Mouse (Mus musculus) stomach, embryonic 14.5 days (tissue): Measurements from ENCODE around the gene Smarcd1. TPM values are rescaled to one million over a fixed set of nuclear protein-coding genes. Genes with fewer than 3 reads are reported as not detected.
A peak's percentile ranks its signal among the peaks of the same experiment; 100 is the strongest.
"Not testable (repeated sequence)": the region's sequence is repeated elsewhere in the genome, so short reads cannot be mapped to it uniquely, and the experiment has no call there.

Source experiments
- ATAC-seq: fragments of 200-750 bp; cut with Nextera tagmentation; 2 replicates; pipeline ENCODE4 v1.8.0; 2017; ENCODE audit warnings: low read depth, moderate TSS enrichment; ENCODE audit not compliant: insufficient number of reproducible peaks, insufficient read depth, low FRiP score
- H3K27ac ChIP-seq: fragments of 300-500 bp; sonication (generic); 2 replicates; pipeline ENCODE4 v1.5.1; 2014; ENCODE audit warnings: mild to moderate bottlenecking, low read length, moderate library complexity, mixed read lengths
- H3K27me3 ChIP-seq: fragments of 300-500 bp; sonication (generic); 2 replicates; pipeline ENCODE4 v1.6.1; 2014; ENCODE audit warnings: low read length, control low read depth, mixed read lengths; ENCODE audit not compliant: control insufficient read depth, insufficient read depth
- H3K36me3 ChIP-seq: fragments of 300-500 bp; sonication (generic); 2 replicates; pipeline ENCODE4 v1.6.1; 2014; ENCODE audit warnings: mild to moderate bottlenecking, control low read depth, low read length, moderate library complexity, mixed read lengths; ENCODE audit not compliant: control insufficient read depth, insufficient read depth
- H3K4me1 ChIP-seq: fragments of 300-500 bp; sonication (generic); 2 replicates; pipeline ENCODE4 v1.6.1; 2014; ENCODE audit warnings: low read length, control low read depth, mixed read lengths; ENCODE audit not compliant: control insufficient read depth, insufficient read depth
- H3K4me2 ChIP-seq: fragments of 300-500 bp; sonication (generic); replicated peaks from 2 replicates; pipeline ENCODE4 v1.6.1; 2014; ENCODE audit warnings: low read depth, low read length, control low read depth
- H3K4me3 ChIP-seq: fragments of 300-500 bp; sonication (generic); 2 replicates; pipeline ENCODE4 v1.5.1; 2014; ENCODE audit warnings: low read depth, low read length, control low read depth
- H3K9ac ChIP-seq: fragments of 300-500 bp; sonication (generic); replicated peaks from 2 replicates; pipeline ENCODE4 v1.6.1; 2014; ENCODE audit warnings: low read depth, mild to moderate bottlenecking, control low read depth, low read length, moderate library complexity, mixed read lengths
- H3K9me3 ChIP-seq: fragments of 300-500 bp; sonication (generic); 2 replicates; pipeline ENCODE4 v1.6.1; 2016; ENCODE audit warnings: low read depth, low read length, control low read depth; ENCODE audit not compliant: control insufficient read depth
- WGBS: fragments of 180-500 bp; shearing (Covaris S2); extraction: QIAGEN DNeasy Blood & Tissue Kit; methylation state at CpG from one replicate; pipeline ENCODE4 v1.1.7; 2014; 5-methylcytosine and 5-hydroxymethylcytosine counted together
- polyA plus RNA-seq: library from polyadenylated mRNA; unstranded; fragments of >200 nt; fragmentation: Nextera tagmentation; extraction: Ambion mirVana; gene quantifications from 2 replicates; pipeline ENCODE4 v1.2.1, GENCODE M21; 2014

Gene Smarcd1
- polyA plus RNA-seq, 1 experiment from 2014 or later = 40.1 TPM

- Histone ChIP-seq H3K9me3 (no peaks in the 10 kb centered on the region), H3K4me3 (peak within 1 kb of the TSS; percentile 96), H3K4me2 (peak within 1 kb of the TSS; percentile 83), H3K4me1 (peaks cover 19% of the 10 kb centered on the region), H3K27me3 (no peaks in the 10 kb centered on the region), H3K36me3 (peaks cover 16% of the 10 kb centered on the region; the same call in 1 of the 2 replicates), H3K27ac (peak within 1 kb of the TSS; percentile 87), H3K9ac (peak within 1 kb of the TSS; percentile 93)
- ATAC-seq = peak; percentile 95
- under 1% methylated on average over 55 of the region's 68 CpGs for WGBS
Measured at GRCm38 (mm10) chr15:99725341-99726155, 23.6 kb downstream of the Smarcd1 start, which contains the start of gene Cox14. Gene Cox14, plus strand, starts transcription at chr15:99725618.

DNA sequence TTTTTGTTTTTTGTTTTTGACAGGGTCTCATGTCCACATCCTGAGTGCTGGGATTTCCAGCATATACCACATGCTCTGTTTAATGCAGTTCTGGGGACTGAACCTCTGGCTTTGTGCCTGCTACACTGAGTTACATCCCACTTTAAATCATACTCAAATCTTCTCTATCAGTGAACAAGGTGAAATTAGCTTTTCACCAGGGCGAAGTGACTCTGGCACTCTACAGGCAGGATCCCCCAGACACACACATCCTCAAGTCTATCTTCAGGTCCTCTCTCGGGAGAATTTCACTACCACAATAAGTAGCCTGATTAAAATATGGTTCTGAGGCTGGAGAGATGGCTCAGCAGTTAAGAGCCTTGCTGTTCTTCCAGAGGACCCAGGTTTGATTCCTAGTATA is 24.6 kb downstream of the Smarcd1 start:
- H3K4me2 ChIP-seq = peak overlapping the region; percentile 83
- peak overlapping the region; percentile 96 for H3K4me3 ChIP-seq
- no peaks in the 10 kb centered on the region for H3K9me3 ChIP-seq
- peaks cover 19% of the 10 kb centered on the region for H3K4me1 ChIP-seq
- H3K9ac ChIP-seq = peak overlapping the region; percentile 93; the same call in 1 of the 2 replicates
- no peak overlapping the region for H3K27ac ChIP-seq
- WGBS = 75% methylated on average over 2 of the region's 2 CpGs
- H3K36me3 ChIP-seq = peaks cover 16% of the 10 kb centered on the region; the same call in 1 of the 2 replicates
- H3K27me3 ChIP-seq = no peaks in the 10 kb centered on the region
- no peak for ATAC-seq

DNA sequence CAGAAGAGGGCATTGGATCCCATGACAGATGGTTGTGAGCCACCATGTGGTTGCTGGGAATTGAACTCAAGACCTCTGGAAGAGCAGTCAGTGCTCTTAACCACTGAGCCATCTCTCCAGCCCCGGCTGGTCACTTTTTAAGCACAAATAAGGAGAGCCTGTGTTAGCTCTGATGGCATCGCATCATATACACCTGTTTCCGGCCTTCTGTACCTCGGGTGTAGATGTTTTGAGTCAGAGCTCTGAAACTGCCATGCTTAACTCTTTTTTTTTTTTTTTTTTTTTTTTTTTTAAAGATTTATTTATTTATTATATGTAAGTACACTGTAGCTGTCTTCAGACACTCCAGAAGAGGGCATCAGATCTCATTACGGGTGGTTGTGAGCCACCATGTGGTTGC is 25.1 kb downstream of the Smarcd1 start:
- WGBS = 90% methylated on average over 4 of the region's 5 CpGs
- not testable (repeated sequence) for H3K9me3 ChIP-seq, H3K27ac ChIP-seq, H3K27me3 ChIP-seq, H3K9ac ChIP-seq, H3K4me3 ChIP-seq, ATAC-seq, H3K4me2 ChIP-seq
- Histone ChIP-seq H3K36me3 (peaks cover 16% of the 10 kb centered on the region; the same call in 1 of the 2 replicates), H3K4me1 (peaks cover 19% of the 10 kb centered on the region)

GRCm38 (mm10) chr15:99727525-99727924 is 25.6 kb downstream of the Smarcd1 start:
- Histone ChIP-seq H3K9ac (no peak overlapping the region), H3K27me3 (no peaks in the 10 kb centered on the region), H3K4me1 (peaks cover 19% of the 10 kb centered on the region), H3K4me2 (no peak overlapping the region), H3K27ac (no peak overlapping the region), H3K9me3 (no peaks in the 10 kb centered on the region), H3K36me3 (peaks cover 16% of the 10 kb centered on the region; the same call in 1 of the 2 replicates), H3K4me3 (no peak overlapping the region)
- no peak for ATAC-seq
- 94% methylated on average over 12 of the region's 12 CpGs for WGBS

DNA sequence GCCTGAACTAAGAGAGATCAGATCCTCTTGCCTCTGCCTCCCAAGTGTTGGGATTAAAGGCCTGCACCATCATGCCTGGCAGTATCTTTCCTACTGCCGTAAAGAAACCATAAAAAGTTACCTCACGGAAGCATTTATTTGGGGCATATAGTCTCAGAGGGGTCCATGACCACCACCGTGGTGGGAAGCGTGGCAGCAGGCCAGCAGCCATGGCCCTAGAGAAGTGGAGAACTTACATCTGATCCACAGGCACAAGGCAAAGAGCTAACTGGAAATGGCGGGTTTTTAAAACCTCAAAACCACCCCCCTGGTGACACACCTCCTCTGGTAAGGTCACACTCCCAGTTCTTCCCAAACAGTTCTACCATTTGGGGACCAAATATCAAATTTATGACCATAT is 26.3 kb downstream of the Smarcd1 start:
- Histone ChIP-seq H3K9ac (no peak overlapping the region), H3K9me3 (no peaks in the 10 kb centered on the region), H3K27me3 (no peaks in the 10 kb centered on the region), H3K36me3 (peaks cover 16% of the 10 kb centered on the region; the same call in 1 of the 2 replicates), H3K27ac (no peak overlapping the region), H3K4me2 (no peak overlapping the region), H3K4me3 (no peak overlapping the region), H3K4me1 (peaks cover 19% of the 10 kb centered on the region)
- no peak for ATAC-seq
- 93% methylated on average over 5 of the region's 5 CpGs for WGBS

GRCm38 (mm10) chr15:99729056-99729783 is 27.3 kb downstream of the Smarcd1 start:
- Histone ChIP-seq H3K4me2 (no peak overlapping the region), H3K27ac (no peak overlapping the region), H3K4me3 (no peak overlapping the region), H3K27me3 (no peaks in the 10 kb centered on the region), H3K36me3 (peaks cover 16% of the 10 kb centered on the region; the same call in 1 of the 2 replicates), H3K4me1 (peaks cover 10% of the 10 kb centered on the region), H3K9ac (no peak overlapping the region), H3K9me3 (no peaks in the 10 kb centered on the region)
- ATAC-seq = no peak
- 91% methylated on average over 3 of the region's 4 CpGs for WGBS

DNA sequence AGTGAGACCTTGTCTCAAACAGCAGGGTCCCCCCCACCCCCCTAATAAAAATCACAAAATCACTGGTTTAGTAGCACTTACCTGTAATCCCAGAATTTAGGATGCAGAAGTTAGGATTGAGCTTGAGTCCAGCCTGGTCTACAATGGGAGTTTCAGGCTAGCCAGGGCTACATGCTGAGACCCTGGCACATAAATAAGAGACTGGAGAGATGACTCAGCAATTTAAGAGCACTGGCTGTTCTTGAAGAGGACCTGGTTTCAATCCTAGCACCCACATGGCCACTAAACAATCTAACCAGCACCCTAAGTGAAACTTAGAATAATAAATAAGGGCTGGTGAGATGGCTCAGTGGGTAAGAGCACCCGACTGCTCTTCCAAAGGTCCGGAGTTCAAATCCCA is 29.2 kb downstream of the Smarcd1 start:
- WGBS = 79% methylated on average over 2 of the region's 2 CpGs
- no peak overlapping the region for H3K9ac ChIP-seq
- H3K4me2 ChIP-seq = no peak overlapping the region
- 0 out of 2 replicates have a peak, but pooled peaks cover 3% of the 10 kb centered on the region for H3K4me1 ChIP-seq
- H3K36me3 ChIP-seq = peaks cover 25% of the 10 kb centered on the region
- no peak for ATAC-seq
- H3K27me3 ChIP-seq = no peaks in the 10 kb centered on the region
- H3K9me3 ChIP-seq = no peaks in the 10 kb centered on the region
- no peak overlapping the region for H3K27ac ChIP-seq
- no peak overlapping the region for H3K4me3 ChIP-seq

DNA sequence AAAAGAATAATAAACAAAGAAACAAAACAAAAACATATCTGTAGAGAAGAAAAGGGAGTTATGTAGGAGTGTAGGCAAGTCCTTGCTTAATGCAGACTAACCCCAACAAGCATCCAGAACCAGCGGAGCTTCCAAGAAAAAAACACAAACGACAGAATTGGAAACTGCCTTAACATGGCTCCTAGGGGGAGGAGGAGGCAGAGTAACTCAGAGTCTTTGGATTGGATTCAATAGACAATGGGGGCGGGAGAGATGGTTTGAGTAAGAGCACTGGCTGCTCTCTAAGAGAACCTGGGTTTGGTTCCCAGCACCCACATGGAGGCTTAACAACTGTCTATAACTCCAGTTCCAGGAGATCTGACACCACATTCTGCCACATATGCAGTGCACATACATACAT is 29.7 kb downstream of the Smarcd1 start:
- Histone ChIP-seq H3K27ac (no peak overlapping the region), H3K36me3 (peaks cover 27% of the 10 kb centered on the region), H3K9ac (no peak overlapping the region), H3K9me3 (no peaks in the 10 kb centered on the region), H3K4me1 (0 out of 2 replicates have a peak, but pooled peaks cover under 1% of the 10 kb centered on the region), H3K4me3 (no peak overlapping the region), H3K27me3 (no peaks in the 10 kb centered on the region), H3K4me2 (no peak overlapping the region)
- WGBS = 90% methylated on average over 3 of the region's 3 CpGs
- ATAC-seq = no peak
